Mouse (Mus musculus): ENCODE data around the gene Zfp472.

The Zfp472 gene

GRCm38 (mm10) chr17:32965623-32966290, at the start of gene Zfp472:
Gene Zfp472, plus strand, starts transcription at chr17:32965814.
- peak; percentile 93 for DNase-seq (ENCODE audit: low spot score)

GRCm38 (mm10) chr17:32916075-32916474, 49.5 kb upstream of the Zfp472 start:
- DNase-seq (ENCODE audit: low spot score), result no peak

- peak; percentile 76 for DNase-seq (ENCODE audit: low spot score)
Measured at GRCm38 (mm10) chr17:32917131-32917530, 48.5 kb upstream of the Zfp472 start, which contains the start of gene Cyp4f14. Gene Cyp4f14, minus strand, starts transcription at chr17:32917342.

GRCm38 (mm10) chr17:32919123-32919522, 46.5 kb upstream of the Zfp472 start:
- DNase-seq (ENCODE audit: low spot score), result no peak

- DNase-seq (ENCODE audit: low spot score), result no peak
Measured at GRCm38 (mm10) chr17:32923681-32924080, 41.9 kb upstream of the Zfp472 start.

- no peak for DNase-seq (ENCODE audit: low spot score)
Measured at GRCm38 (mm10) chr17:32924658-32925312, 40.8 kb upstream of the Zfp472 start.

- DNase-seq (ENCODE audit: low spot score), result no peak
Measured at GRCm38 (mm10) chr17:32927803-32928202, 37.8 kb upstream of the Zfp472 start.

GRCm38 (mm10) chr17:32939831-32940230, 25.8 kb upstream of the Zfp472 start:
- no peak for DNase-seq (ENCODE audit: low spot score)

- no peak for DNase-seq (ENCODE audit: low spot score)
Measured at GRCm38 (mm10) chr17:32943661-32944060, 22.0 kb upstream of the Zfp472 start.

GRCm38 (mm10) chr17:32944402-32945035, 21.1 kb upstream of the Zfp472 start:
- DNase-seq (ENCODE audit: low spot score), result no peak

GRCm38 (mm10) chr17:32946716-32947115, 18.9 kb upstream of the Zfp472 start:
- no peak for DNase-seq (ENCODE audit: low spot score)

- DNase-seq (ENCODE audit: low spot score), result peak; percentile 98
Measured at GRCm38 (mm10) chr17:32947215-32947914, 18.2 kb upstream of the Zfp472 start, which contains the start of gene Cyp4f13. Gene Cyp4f13, minus strand, starts transcription at chr17:32947402.

GRCm38 (mm10) chr17:32950136-32950535, 15.5 kb upstream of the Zfp472 start:
- no peak for DNase-seq (ENCODE audit: low spot score)

- DNase-seq (ENCODE audit: low spot score), result no peak
Measured at GRCm38 (mm10) chr17:32951006-32951405, 14.6 kb upstream of the Zfp472 start.

- peak; percentile 73 for DNase-seq (ENCODE audit: low spot score)
Measured at GRCm38 (mm10) chr17:32951441-32951840, 14.2 kb upstream of the Zfp472 start.

GRCm38 (mm10) chr17:32965253-32965622, 376 bp upstream of the Zfp472 start:
- DNase-seq (ENCODE audit: low spot score), result no peak

- DNase-seq (ENCODE audit: low spot score), result no peak
Measured at GRCm38 (mm10) chr17:32981361-32981760, 15.7 kb downstream of the Zfp472 start.

- no peak for DNase-seq (ENCODE audit: low spot score)
Measured at GRCm38 (mm10) chr17:32986301-32986700, 20.7 kb downstream of the Zfp472 start.

GRCm38 (mm10) chr17:32991965-32992698, 26.5 kb downstream of the Zfp472 start:
- DNase-seq (ENCODE audit: low spot score), result no peak

GRCm38 (mm10) chr17:32992699-32993474, 27.3 kb downstream of the Zfp472 start, which contains the start of gene Zfp952:
Gene Zfp952, plus strand, starts transcription at chr17:32993129.
- DNase-seq (ENCODE audit: low spot score), result peak; percentile 92

GRCm38 (mm10) chr17:32998492-32998891, 32.9 kb downstream of the Zfp472 start:
- DNase-seq (ENCODE audit: low spot score), result no peak
